Mouse (Mus musculus) megakaryocyte, embryonic 14.5 days (primary cell): ENCODE measurements around the gene Gripap1.

Source experiments
- FLI1 ChIP-seq: IDR thresholded peaks from 2 replicates; pipeline ENCODE4 v1.6.1; 2012; ENCODE audit warnings: low read length, inconsistent platforms, mixed read lengths
- GATA1 ChIP-seq: IDR thresholded peaks from 3 replicates; pipeline ENCODE4 v1.6.1; 2012; ENCODE audit warnings: mixed read lengths, low read length, inconsistent platforms, borderline replicate concordance

DNA sequence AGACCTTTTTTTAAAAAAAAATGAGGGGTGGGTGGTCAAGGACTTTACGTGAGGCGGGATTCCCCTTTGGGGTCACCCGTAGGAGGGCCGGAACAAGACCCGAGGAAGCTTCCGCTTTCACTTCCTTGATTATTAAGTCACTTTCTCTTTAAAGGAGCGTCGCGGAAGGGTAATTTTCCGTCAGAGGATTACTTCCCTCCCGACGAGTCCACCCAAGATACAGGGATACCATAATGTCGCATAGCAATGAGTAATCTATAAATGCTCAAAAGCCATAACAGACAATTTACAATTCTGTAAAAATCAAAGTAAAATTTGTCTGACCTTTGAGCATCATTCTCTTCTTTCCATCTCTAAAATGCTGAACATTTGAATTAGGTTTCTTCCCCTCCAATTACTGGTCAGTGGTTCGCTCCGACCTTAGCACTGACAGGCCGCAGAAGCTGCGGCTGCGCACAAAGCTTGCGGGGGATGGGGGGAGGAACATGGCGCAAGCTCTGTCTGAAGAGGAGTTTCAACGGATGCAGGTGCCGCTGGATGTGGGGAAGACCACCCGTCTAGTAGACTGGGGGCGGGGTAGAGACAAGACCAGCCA, at the start of gene Gripap1:
- TF ChIP-seq GATA1 (no peak), FLI1 (no peak)
